Mouse (Mus musculus) hindbrain, embryonic 11.5 days (tissue): ENCODE measurements around the gene Ndufa12. TPM values are rescaled to one million over a fixed set of nuclear protein-coding genes. Genes with fewer than 3 reads are reported as not detected.

ENCODE experiments used
- ATAC-seq: fragments of 200-750 bp; cut with Nextera tagmentation; 2 replicates; pipeline ENCODE4 v1.8.0; 2017; ENCODE audit warnings: mild to moderate bottlenecking, moderate TSS enrichment, moderate library complexity; ENCODE audit not compliant: low FRiP score
- DNase-seq: peaks from one replicate; pipeline ENCODE4 v3.0.0-alpha.2; 2015; ENCODE audit warnings: low spot score
- H3K27ac ChIP-seq: fragments of 300-500 bp; sonication (generic); 2 replicates; pipeline ENCODE4 v1.5.1; 2014; ENCODE audit warnings: mild to moderate bottlenecking, low read depth, low read length
- H3K27me3 ChIP-seq: fragments of 300-500 bp; sonication (generic); 2 replicates; pipeline ENCODE4 v1.6.1; 2014; ENCODE audit warnings: mild to moderate bottlenecking, low read length, moderate library complexity, mixed read lengths; ENCODE audit not compliant: control insufficient read depth, insufficient read depth
- H3K36me3 ChIP-seq: fragments of 300-500 bp; sonication (generic); 2 replicates; pipeline ENCODE4 v1.6.1; 2014; ENCODE audit warnings: mild to moderate bottlenecking, low read length, moderate library complexity, mixed read lengths; ENCODE audit not compliant: control insufficient read depth, insufficient read depth
- H3K4me1 ChIP-seq: fragments of 300-500 bp; sonication (generic); replicated peaks from 2 replicates; pipeline ENCODE4 v1.6.1; 2014; ENCODE audit warnings: low read length, mixed read lengths; ENCODE audit not compliant: control insufficient read depth, insufficient read depth
- H3K4me2 ChIP-seq: fragments of 300-500 bp; sonication (generic); replicated peaks from 2 replicates; pipeline ENCODE4 v1.6.1; 2014; ENCODE audit warnings: mild to moderate bottlenecking, low read depth, low read length
- H3K4me3 ChIP-seq: fragments of 300-500 bp; sonication (generic); 2 replicates; pipeline ENCODE4 v1.5.1; 2014; ENCODE audit warnings: low read depth, low read length
- H3K9ac ChIP-seq: fragments of 300-500 bp; sonication (generic); 2 replicates; pipeline ENCODE4 v1.6.1; 2014; ENCODE audit warnings: low read depth, low read length
- H3K9me3 ChIP-seq: fragments of 300-500 bp; sonication (generic); 2 replicates; pipeline ENCODE4 v1.6.1; 2016; ENCODE audit warnings: low read length; ENCODE audit not compliant: control insufficient read depth
- WGBS: fragments of 180-500 bp; shearing (Covaris S2); extraction: QIAGEN DNeasy Blood & Tissue Kit; methylation state at CpG from one replicate; pipeline ENCODE4 v1.1.7; 2014; 5-methylcytosine and 5-hydroxymethylcytosine counted together
- polyA plus RNA-seq: library from polyadenylated mRNA; unstranded; fragments of >200 nt; fragmentation: Nextera tagmentation; extraction: Ambion mirVana; gene quantifications from 2 replicates; pipeline ENCODE4 v1.2.1, GENCODE M21; 2014

The Ndufa12 gene
- 451 and 474 TPM in 2 replicates for polyA plus RNA-seq

DNA sequence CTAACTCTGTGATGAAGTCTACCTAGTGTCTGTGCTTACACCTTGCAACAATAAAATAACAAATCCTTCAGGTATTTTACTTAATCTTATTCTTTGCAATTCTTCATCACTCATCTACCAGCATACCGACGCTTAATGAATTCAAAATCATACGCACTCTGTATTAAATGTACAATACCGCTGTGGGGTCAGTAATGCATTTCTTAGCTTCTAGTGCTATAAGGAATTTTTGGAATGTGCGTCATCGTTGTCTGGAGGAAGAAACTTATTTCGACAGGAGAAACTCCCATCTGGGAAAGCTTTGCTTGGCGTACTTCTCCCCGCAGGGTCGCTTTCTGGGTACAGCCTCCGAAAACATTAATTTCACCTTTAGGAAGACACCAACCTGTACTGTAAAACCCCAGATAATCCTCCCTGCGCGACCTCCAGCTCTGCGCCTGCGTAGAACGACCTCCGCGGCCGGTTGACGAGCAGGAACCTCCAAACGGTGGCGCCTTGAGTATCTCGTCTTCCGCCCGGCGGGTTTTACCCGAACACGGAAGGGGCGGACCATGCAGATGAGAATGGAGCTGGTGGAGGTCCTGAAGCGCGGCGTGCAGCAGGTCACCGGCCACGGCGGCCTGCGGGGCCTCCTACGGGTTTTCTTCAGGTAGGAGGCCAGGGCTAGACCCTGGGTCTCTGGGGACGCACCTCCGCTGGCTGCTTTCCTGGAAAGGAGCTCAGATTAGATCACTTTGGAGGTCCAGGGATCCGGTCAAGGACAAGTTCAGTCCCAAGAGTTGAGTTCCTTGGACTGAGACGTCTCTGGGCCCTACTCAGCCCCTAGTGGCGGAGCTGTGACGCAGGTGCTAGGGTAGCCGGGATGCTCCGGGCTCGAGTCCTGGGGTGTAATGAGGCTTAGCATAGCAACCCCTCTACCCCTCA is at the start of gene Ndufa12:
Gene Ndufa12, plus strand, starts transcription at position 239 of the 924 bp plus-strand sequence.
- DNase-seq (peak; percentile 95), ATAC-seq (peak; percentile 93)
- H3K36me3 ChIP-seq, result 0 out of 2 replicates have a peak, but pooled peaks cover 3% of the 10 kb centered on the region
- H3K9ac ChIP-seq, result peak within 1 kb of the TSS; percentile 77
- H3K27me3 ChIP-seq, result no peaks in the 10 kb centered on the region
- peak within 1 kb of the TSS; percentile 81 for H3K4me3 ChIP-seq
- peak within 1 kb of the TSS; percentile 76 for H3K4me2 ChIP-seq
- no peaks in the 10 kb centered on the region for H3K4me1 ChIP-seq
- WGBS, result 1% methylated on average over 46 of the region's 46 CpGs
- no peaks in the 10 kb centered on the region for H3K9me3 ChIP-seq
- H3K27ac ChIP-seq, result 0 out of 2 replicates have a peak within 1 kb of the TSS, but pooled peaks have one; percentile 19

- peaks cover 3% of the 10 kb centered on the region; the same call in 1 of the 2 replicates for H3K4me1 ChIP-seq
- H3K27ac ChIP-seq, result no peak overlapping the region
- H3K4me3 ChIP-seq, result no peak overlapping the region
- no peaks in the 10 kb centered on the region for H3K36me3 ChIP-seq
- H3K9ac ChIP-seq, result no peak overlapping the region
- H3K4me2 ChIP-seq, result no peak overlapping the region
- H3K9me3 ChIP-seq, result no peaks in the 10 kb centered on the region
- DNase-seq, result no peak
- H3K27me3 ChIP-seq, result no peaks in the 10 kb centered on the region
- no peak for ATAC-seq
- 90% methylated on average over 4 of the region's 4 CpGs for WGBS
Observed at GRCm38 (mm10) chr10:94151488-94151887, 47.0 kb upstream of the Ndufa12 start.

GRCm38 (mm10) chr10:94153841-94154240 is 44.7 kb upstream of the Ndufa12 start:
- no peaks in the 10 kb centered on the region for H3K36me3 ChIP-seq
- H3K4me1 ChIP-seq, result peaks cover 3% of the 10 kb centered on the region; the same call in 1 of the 2 replicates
- no peak for DNase-seq
- H3K27me3 ChIP-seq, result no peaks in the 10 kb centered on the region
- no peak overlapping the region for H3K27ac ChIP-seq
- no peak for ATAC-seq
- no peak overlapping the region for H3K4me2 ChIP-seq
- H3K9me3 ChIP-seq, result no peaks in the 10 kb centered on the region
- no peak overlapping the region for H3K4me3 ChIP-seq
- H3K9ac ChIP-seq, result no peak overlapping the region

DNA sequence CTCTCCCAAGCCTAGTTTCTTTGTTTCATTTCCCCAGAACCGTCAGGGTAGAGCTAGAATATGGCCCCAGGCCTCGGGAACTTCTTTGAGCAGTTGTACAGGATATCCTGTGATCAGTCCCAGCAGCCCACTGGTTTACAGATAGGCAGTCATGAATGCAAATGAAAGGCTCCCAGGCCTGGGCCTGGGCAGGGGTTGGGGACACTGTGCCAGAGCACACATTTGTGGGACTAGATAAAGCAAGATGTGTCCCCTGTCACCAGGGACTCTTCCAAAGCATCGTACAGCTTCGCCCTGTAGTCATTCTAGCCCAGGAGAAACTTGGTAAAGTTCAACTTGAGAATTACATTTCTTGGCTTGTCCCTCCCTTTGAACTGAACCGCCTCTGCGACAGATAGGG is 39.6 kb upstream of the Ndufa12 start:
- Histone ChIP-seq H3K4me1 (no peaks in the 10 kb centered on the region), H3K27ac (no peak overlapping the region), H3K4me2 (no peak overlapping the region), H3K36me3 (peaks cover 4% of the 10 kb centered on the region; the same call in 1 of the 2 replicates), H3K4me3 (no peak overlapping the region), H3K27me3 (no peaks in the 10 kb centered on the region), H3K9me3 (no peaks in the 10 kb centered on the region), H3K9ac (no peak overlapping the region)
- 92% methylated on average over 6 of the region's 6 CpGs for WGBS
- no peak for DNase-seq
- no peak for ATAC-seq

GRCm38 (mm10) chr10:94159406-94159805 is 39.1 kb upstream of the Ndufa12 start:
- Histone ChIP-seq H3K4me1 (no peaks in the 10 kb centered on the region), H3K4me2 (no peak overlapping the region), H3K36me3 (peaks cover 4% of the 10 kb centered on the region; the same call in 1 of the 2 replicates), H3K9me3 (no peaks in the 10 kb centered on the region), H3K27me3 (no peaks in the 10 kb centered on the region), H3K4me3 (no peak overlapping the region), H3K9ac (no peak overlapping the region), H3K27ac (no peak overlapping the region)
- DNase-seq, result no peak
- WGBS, result 84% methylated on average over 4 of the region's 4 CpGs
- no peak for ATAC-seq

DNA sequence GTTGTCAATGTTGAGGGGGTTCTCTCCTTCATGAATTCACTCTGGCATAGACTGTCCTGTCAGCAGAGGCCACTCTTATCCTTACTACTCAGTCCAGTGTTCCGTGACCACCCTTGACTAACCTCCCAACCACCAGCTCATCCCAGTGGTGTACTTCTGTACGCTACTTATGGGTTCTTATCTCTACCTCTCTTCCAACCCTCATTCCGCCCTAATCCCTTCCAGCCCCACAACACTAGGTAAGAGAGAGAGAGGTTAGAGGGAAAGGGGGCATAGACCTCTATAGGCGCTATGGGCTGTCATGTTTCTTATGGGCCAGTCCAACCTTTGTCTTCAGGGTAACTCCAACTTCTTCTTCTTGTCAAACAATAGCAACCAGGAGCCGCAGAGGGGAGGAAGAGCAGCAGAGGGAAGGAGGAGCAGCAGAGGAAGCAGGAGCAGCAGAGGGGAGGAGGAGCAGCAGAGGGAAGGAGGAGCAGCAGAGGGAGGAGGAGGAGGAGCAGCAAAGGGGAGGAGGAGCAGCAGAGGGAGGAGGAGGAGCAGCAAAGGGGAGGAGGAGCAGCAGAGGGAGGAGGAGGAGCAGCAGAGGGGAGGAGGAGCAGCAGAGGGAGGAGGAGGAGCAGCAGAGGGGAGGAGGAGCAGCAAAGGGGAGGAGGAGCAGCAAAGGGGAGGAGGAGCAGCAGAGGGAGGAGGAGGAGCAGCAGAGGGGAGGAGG is 37.3 kb upstream of the Ndufa12 start:
- Histone ChIP-seq H3K4me1 (no peaks in the 10 kb centered on the region), H3K36me3 (peaks cover 4% of the 10 kb centered on the region; the same call in 1 of the 2 replicates), H3K9ac (no peak overlapping the region), H3K4me3 (no peak overlapping the region), H3K27me3 (no peaks in the 10 kb centered on the region), H3K9me3 (no peaks in the 10 kb centered on the region), H3K27ac (no peak overlapping the region), H3K4me2 (no peak overlapping the region)
- WGBS, result over 99% methylated on average over 5 of the region's 5 CpGs
- DNase-seq, result no peak
- no peak for ATAC-seq

DNA sequence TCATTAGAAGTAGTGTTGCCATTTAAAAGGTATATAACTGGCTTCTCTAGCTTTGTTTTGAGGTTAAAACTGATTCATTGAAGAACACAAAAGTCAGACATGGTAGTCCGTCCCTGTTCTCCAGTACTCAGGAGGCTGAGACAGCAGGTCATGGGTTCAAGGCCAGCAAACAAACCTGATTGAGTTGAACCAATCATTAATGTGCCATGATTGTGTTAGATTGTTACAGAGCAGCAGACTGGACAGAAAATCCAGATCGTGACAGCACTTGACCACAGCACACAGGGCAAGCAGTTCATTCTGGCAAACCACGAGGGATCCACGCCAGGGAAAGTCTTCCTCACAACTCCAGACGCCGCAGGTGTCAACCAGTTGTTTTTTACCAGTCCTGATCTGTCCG is 36.5 kb upstream of the Ndufa12 start:
- H3K27me3 ChIP-seq, result no peaks in the 10 kb centered on the region
- ATAC-seq (no peak), DNase-seq (no peak)
- no peak overlapping the region for H3K4me3 ChIP-seq
- no peak overlapping the region for H3K9ac ChIP-seq
- WGBS, result 92% methylated on average over 7 of the region's 7 CpGs
- no peak overlapping the region for H3K27ac ChIP-seq
- no peaks in the 10 kb centered on the region for H3K4me1 ChIP-seq
- H3K4me2 ChIP-seq, result no peak overlapping the region
- no peaks in the 10 kb centered on the region for H3K9me3 ChIP-seq
- peaks cover 4% of the 10 kb centered on the region; the same call in 1 of the 2 replicates for H3K36me3 ChIP-seq

GRCm38 (mm10) chr10:94164104-94164845 is 34.2 kb upstream of the Ndufa12 start:
- DNase-seq, result no peak
- no peaks in the 10 kb centered on the region for H3K9me3 ChIP-seq
- ATAC-seq, result no peak
- H3K27ac ChIP-seq, result no peak overlapping the region
- no peaks in the 10 kb centered on the region for H3K27me3 ChIP-seq
- 87% methylated on average over 5 of the region's 5 CpGs for WGBS
- H3K4me1 ChIP-seq, result no peaks in the 10 kb centered on the region
- H3K36me3 ChIP-seq, result peaks cover 3% of the 10 kb centered on the region; the same call in 1 of the 2 replicates
- H3K4me3 ChIP-seq, result no peak overlapping the region
- no peak overlapping the region for H3K4me2 ChIP-seq
- no peak overlapping the region for H3K9ac ChIP-seq
